Mouse (Mus musculus): ENCODE measurements at regions not wholly inside any gene's neighbourhood (a gene's known extent, or its start where the extent isn't known, plus 50 kb on each side); places are given as distances from the start of the nearest gene placed in this dataset.
A peak's percentile ranks its signal among the peaks of the same experiment; 100 is the strongest.
"Not testable (repeated sequence)": the region's sequence is repeated elsewhere in the genome, so short reads cannot be mapped to it uniquely, and the experiment has no call there.

DNA sequence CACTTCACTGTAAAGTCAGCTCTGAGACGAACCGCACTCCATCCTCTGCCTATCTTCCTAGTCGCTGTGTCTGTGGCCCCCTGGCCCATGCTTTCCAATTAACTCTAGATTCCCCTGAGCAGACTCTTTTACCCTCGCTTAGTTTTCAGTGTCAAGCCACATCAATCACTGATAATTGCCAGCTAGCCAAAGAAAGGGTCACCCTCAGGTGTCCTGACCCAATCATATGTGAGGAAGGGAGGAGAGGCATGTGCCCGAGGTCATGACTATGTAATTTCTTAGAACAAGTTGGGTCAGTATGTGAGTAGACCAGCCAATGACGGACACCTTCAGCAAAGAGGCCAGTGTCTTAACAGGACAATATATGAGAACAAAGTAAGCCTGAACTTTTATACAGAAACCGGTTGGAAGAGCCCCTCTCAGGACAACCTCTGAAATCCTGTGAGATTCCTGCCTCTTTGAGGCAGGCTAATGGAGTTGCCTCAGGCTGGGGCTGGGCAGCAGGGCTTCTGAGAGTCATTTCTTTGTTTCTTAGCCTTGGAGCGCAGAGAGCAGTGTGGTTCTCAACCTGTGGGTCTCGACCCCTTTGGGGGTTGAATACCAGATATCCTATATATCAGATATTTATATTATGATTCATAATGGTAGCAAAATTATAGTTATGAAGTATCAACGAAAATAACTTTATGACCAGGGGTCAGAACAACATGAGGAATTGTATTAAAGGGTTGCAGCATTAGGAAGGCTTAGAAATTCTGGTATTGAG is 128.6 kb downstream of the Zfp36l1 start:
- Histone ChIP-seq H3K27me3 (replicated peaks) (no peaks in the 10 kb centered on the region), H3K4me1 (replicated peaks) (peaks cover 43% of the 10 kb centered on the region), H3K27ac (peak overlapping the region; percentile 45; the same call in 1 of the 2 replicates), H3K9ac (no peak overlapping the region), H3K36me3 (no peaks in the 10 kb centered on the region), H3K4me3 (replicated peaks) (no peak overlapping the region), H3K9me3 (no peaks in the 10 kb centered on the region), H3K4me2 (replicated peaks) (no peak overlapping the region)
- ATAC-seq: no peak
- 61% methylated on average over 10 of the region's 10 CpGs for WGBS

DNA sequence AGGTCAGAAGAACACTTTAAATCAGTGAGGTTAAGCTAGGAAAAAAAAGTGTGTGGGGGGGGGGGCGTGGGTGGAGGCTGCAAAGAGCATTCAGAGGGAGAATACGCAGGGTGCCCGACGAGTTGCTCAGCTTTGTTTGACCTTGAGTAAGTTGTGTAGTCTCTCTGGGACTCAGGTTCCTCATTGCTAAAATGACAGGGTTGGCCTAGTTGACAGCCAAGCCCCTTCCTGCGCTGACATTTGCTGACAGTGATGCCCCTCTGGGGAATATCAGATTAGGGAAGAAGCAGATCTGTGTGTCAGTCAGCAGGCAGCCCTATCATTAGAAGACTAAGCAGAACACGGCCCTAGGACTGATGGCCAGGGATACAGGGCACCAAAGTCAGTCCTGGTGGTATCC is 129.6 kb downstream of the Zfp36l1 start:
- H3K27ac ChIP-seq: no peak overlapping the region

DNA sequence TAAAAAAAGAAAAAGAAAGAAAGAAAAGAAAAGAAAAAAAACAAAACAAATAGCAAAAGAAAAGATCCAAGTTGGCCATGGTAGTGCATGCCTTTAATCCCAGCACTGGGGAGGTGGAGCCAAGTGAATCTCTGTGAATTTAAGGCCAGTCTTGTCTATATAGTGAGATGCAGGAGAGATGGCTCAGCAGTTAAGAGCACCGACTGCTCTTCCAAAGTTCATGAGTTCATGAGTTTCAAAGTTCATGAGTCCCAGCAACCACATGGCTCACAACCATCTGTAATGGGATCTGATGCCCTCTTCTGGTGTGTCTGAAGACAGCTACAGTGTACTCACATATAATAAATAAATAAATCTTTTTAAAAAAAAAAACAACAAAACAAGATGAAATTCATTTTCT is 130.3 kb downstream of the Zfp36l1 start:
- ATAC-seq; H3K9me3 ChIP-seq; H3K36me3 ChIP-seq; H3K4me3 ChIP-seq (replicated peaks); H3K27ac ChIP-seq; H3K4me2 ChIP-seq (replicated peaks); H3K9ac ChIP-seq; H3K27me3 ChIP-seq (replicated peaks): not testable (repeated sequence)
- 58% methylated on average over 1 of the region's 1 CpGs for WGBS
- peaks cover 35% of the 10 kb centered on the region for H3K4me1 ChIP-seq (replicated peaks)

More for the DNA sequence above, 129.6 kb downstream of the Zfp36l1 start:
- no peak overlapping the region for H3K9ac ChIP-seq
- no peaks in the 10 kb centered on the region for H3K36me3 ChIP-seq
- 60% methylated on average over 6 of the region's 6 CpGs for WGBS
- no peak overlapping the region for H3K4me3 ChIP-seq (replicated peaks)
- H3K4me2 ChIP-seq (replicated peaks): no peak overlapping the region
- H3K27me3 ChIP-seq (replicated peaks): no peaks in the 10 kb centered on the region
- H3K4me1 ChIP-seq (replicated peaks): peaks cover 35% of the 10 kb centered on the region
- no peak for ATAC-seq
- H3K9me3 ChIP-seq: no peaks in the 10 kb centered on the region

DNA sequence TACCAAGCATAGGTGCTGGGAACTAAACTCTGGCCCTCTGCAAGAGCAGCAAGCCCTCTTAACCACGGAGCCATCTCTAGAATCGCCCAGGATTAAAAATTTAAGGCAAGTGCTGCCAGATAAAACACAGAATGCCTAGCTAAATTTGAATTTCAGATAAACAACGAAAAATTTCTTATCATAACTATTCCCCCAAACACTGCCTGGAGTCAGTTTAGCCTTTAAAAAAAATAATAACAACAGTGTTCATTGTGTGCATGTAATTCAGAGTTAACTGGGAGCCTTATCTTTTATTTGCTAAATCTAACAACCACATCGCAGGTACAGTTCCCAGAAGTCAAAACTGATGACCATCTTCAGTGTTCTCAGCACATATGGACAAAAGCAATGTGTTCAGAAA is 132.1 kb downstream of the Zfp36l1 start:
- Histone ChIP-seq H3K36me3 (no peaks in the 10 kb centered on the region), H3K4me3 (replicated peaks) (no peak overlapping the region), H3K9ac (no peak overlapping the region), H3K27me3 (replicated peaks) (no peaks in the 10 kb centered on the region), H3K4me2 (replicated peaks) (no peak overlapping the region), H3K9me3 (no peaks in the 10 kb centered on the region), H3K27ac (no peak overlapping the region), H3K4me1 (replicated peaks) (peaks cover 20% of the 10 kb centered on the region; the same call in 1 of the 2 replicates)
- no peak for ATAC-seq
- WGBS: 65% methylated on average over 4 of the region's 4 CpGs

DNA sequence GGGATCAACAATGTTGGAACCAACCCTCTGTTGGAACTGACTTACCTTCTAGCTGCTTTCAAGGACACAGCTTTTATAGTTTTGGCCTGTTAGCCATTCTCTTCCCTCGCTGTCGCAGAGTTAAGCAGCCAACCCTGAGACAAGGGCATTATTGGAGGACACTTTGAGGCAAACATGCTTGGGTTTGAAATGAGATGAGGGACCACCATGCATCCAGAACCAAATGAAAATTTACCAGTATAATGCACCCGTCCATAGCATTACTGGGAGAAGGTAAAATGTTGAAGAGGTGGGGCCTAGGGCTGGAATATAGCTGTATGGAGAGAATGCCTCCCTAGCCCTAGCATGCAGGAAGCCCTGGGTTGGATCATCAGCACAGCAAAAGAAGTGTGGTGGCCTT is 135.7 kb downstream of the Zfp36l1 start:
- no peak overlapping the region for H3K4me3 ChIP-seq (replicated peaks)
- H3K27me3 ChIP-seq (replicated peaks): no peaks in the 10 kb centered on the region
- H3K9me3 ChIP-seq: no peaks in the 10 kb centered on the region
- no peak overlapping the region for H3K27ac ChIP-seq
- WGBS: 98% methylated on average over 3 of the region's 3 CpGs
- no peak for ATAC-seq
- H3K4me1 ChIP-seq (replicated peaks): peaks cover 18% of the 10 kb centered on the region
- H3K9ac ChIP-seq: no peak overlapping the region
- no peak overlapping the region for H3K4me2 ChIP-seq (replicated peaks)
- H3K36me3 ChIP-seq: no peaks in the 10 kb centered on the region

DNA sequence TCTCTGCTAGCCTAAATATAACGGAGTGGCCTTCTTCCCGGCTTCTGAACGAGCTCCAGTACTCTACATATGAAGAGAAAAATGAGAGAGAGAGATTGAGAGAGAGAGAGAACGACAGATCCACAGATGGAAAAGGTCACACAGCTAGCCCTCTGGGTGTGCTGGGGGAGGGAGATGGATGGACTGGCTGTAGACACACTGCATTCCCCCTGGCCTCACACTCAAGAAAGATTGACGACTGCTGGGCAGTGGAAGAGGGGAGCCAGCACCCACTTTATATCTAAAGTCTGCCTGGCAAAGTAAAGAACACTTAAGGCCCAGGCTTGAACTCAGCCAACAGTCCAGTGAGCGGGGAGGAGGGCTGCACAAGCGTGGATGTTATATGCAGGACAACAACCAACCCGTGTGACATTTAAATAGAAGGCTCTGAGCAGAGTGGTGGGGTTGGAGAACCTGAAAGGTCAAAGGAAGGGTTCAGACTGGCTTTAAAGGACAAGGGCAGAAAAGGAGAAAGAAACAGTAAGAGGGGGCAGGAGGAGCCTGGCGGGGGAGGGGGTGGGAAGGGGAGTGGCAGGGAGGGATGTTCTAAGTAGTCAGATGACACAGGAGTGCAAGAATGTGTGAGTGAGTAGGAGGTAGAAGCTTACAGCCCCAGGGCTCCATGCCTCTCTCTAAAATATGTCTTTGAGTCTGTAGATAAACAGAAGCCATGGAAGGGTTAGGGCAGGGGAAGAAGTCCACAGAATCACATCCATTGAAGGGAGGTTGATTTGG is 137.2 kb downstream of the Zfp36l1 start:
- no peak overlapping the region for H3K9ac ChIP-seq
- WGBS: 41% methylated on average over 9 of the region's 9 CpGs
- H3K4me3 ChIP-seq (replicated peaks): no peak overlapping the region

DNA sequence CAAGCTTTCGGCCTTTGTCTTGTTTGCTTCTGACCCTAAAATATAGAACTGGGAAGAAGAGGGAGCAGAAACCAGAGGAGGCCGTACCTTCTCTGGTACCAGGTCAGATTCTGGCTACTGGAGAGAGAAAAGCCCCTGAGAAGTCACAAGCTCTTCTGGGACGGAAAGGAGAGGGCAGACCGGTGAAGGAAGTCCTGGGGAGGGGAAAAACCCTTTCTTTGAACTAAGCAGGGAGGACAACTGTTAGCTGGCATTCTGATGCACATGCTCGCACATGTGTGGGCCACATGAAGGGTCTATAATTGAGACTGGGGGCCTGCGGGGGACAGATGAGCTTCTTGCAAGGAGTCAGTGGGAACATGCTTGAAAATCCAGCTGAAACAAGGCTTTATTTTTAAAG is 137.8 kb downstream of the Zfp36l1 start:
- peaks cover 34% of the 10 kb centered on the region for H3K4me1 ChIP-seq (replicated peaks)
- no peak overlapping the region for H3K4me2 ChIP-seq (replicated peaks)
- no peak for ATAC-seq
- no peaks in the 10 kb centered on the region for H3K9me3 ChIP-seq
- no peak overlapping the region for H3K4me3 ChIP-seq (replicated peaks)
- H3K27me3 ChIP-seq (replicated peaks): no peaks in the 10 kb centered on the region
- 65% methylated on average over 6 of the region's 6 CpGs for WGBS
- H3K27ac ChIP-seq: peak overlapping the region; percentile 78
- H3K9ac ChIP-seq: no peak overlapping the region
- no peaks in the 10 kb centered on the region for H3K36me3 ChIP-seq

More for the DNA sequence above, 137.2 kb downstream of the Zfp36l1 start:
- Histone ChIP-seq H3K4me2 (replicated peaks) (no peak overlapping the region), H3K9me3 (no peaks in the 10 kb centered on the region), H3K27ac (peak overlapping the region; percentile 78), H3K36me3 (no peaks in the 10 kb centered on the region), H3K4me1 (replicated peaks) (peaks cover 28% of the 10 kb centered on the region), H3K27me3 (replicated peaks) (no peaks in the 10 kb centered on the region)
- peak; percentile 37; the same call in 1 of the 2 replicates for ATAC-seq

DNA sequence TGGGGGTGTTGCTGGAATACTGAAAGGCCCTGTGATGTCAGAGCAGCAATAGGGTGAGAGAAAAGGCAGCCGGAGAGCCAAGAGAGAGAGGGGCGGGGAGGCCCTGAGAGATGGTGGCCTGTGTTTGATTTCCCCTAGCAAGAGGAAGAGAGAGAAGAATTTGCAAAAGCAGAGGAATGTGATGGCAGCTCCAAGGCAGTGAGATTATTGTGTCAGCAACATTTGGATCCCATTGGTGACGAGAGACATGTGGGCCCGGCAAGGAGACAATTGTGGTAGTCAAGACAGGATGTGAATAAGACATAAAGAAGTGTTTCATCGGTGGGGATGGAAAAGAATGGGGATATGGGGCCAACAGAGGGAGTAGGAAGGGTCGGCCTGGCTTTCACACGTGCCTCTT is 138.3 kb downstream of the Zfp36l1 start:
- Histone ChIP-seq H3K4me1 (replicated peaks) (peaks cover 37% of the 10 kb centered on the region), H3K9me3 (no peaks in the 10 kb centered on the region), H3K27ac (peak overlapping the region; percentile 78), H3K4me2 (replicated peaks) (no peak overlapping the region), H3K36me3 (no peaks in the 10 kb centered on the region), H3K9ac (no peak overlapping the region), H3K27me3 (replicated peaks) (no peaks in the 10 kb centered on the region), H3K4me3 (replicated peaks) (no peak overlapping the region)
- WGBS: 44% methylated on average over 7 of the region's 7 CpGs
- ATAC-seq: no peak

DNA sequence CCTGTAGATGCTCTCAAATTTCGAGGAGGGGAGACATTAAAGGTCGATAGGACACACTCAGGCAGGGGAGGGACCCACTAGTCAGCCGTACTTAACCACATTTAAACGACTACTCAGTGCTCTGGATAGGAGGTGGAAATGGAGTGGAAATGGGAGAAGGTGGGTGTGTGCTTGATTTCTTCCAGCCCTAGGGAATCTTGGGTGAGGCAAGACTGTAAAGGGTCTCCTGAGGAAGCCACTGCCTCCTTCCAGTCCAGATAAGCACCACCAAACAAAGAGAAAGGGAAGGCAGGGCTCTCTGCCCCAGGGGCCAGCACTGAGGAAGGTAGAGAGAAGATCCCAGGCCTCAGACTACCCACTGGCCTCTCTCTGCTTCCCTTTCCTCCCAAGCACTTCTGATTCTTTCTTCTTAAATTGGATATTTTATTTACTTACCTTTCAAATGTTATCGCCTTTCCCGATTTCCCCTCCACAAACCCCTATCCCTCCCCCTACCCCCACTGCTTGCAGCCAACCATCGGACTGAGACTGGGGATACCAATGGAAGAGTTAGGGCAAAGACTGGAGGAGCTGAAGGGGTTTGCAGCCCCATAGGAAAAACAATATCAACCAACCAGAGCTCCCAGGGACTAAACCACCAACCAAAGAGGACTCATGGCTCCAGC is 139.1 kb downstream of the Zfp36l1 start:
- H3K27ac ChIP-seq: peak overlapping the region; percentile 78
- H3K4me2 ChIP-seq (replicated peaks): no peak overlapping the region
- H3K4me1 ChIP-seq (replicated peaks): peaks cover 41% of the 10 kb centered on the region
- no peak overlapping the region for H3K4me3 ChIP-seq (replicated peaks)
- H3K36me3 ChIP-seq: no peaks in the 10 kb centered on the region
- no peaks in the 10 kb centered on the region for H3K9me3 ChIP-seq
- H3K27me3 ChIP-seq (replicated peaks): no peaks in the 10 kb centered on the region
- no peak for ATAC-seq
- 74% methylated on average over 7 of the region's 7 CpGs for WGBS
- H3K9ac ChIP-seq: no peak overlapping the region

DNA sequence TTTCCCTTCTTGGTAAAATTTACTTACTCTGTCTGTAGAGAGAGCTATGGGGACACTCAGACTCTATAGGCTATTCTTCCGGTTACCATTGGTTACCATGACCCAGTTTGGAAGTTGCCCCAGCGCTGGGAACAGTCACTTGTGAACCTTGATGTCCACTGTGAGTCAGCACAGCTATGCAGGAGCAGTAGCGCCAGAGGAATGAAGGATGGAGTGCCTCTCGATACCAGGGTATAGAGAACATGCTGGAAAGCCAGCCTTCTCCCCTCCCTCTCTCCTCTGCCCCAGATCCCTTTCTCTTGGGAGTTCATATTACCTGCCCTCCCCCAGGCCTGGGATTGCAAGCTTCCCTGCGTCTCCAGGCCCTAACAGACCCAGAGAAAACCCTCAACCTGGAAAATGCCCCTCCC is 141.8 kb downstream of the Zfp36l1 start:
- Histone ChIP-seq H3K9ac (no peak overlapping the region), H3K4me1 (replicated peaks) (peaks cover 50% of the 10 kb centered on the region), H3K4me2 (replicated peaks) (no peak overlapping the region), H3K9me3 (no peaks in the 10 kb centered on the region), H3K36me3 (no peaks in the 10 kb centered on the region), H3K27ac (peak overlapping the region; percentile 89), H3K4me3 (replicated peaks) (no peak overlapping the region), H3K27me3 (replicated peaks) (no peaks in the 10 kb centered on the region)
- ATAC-seq: no peak
- 61% methylated on average over 5 of the region's 5 CpGs for WGBS

DNA sequence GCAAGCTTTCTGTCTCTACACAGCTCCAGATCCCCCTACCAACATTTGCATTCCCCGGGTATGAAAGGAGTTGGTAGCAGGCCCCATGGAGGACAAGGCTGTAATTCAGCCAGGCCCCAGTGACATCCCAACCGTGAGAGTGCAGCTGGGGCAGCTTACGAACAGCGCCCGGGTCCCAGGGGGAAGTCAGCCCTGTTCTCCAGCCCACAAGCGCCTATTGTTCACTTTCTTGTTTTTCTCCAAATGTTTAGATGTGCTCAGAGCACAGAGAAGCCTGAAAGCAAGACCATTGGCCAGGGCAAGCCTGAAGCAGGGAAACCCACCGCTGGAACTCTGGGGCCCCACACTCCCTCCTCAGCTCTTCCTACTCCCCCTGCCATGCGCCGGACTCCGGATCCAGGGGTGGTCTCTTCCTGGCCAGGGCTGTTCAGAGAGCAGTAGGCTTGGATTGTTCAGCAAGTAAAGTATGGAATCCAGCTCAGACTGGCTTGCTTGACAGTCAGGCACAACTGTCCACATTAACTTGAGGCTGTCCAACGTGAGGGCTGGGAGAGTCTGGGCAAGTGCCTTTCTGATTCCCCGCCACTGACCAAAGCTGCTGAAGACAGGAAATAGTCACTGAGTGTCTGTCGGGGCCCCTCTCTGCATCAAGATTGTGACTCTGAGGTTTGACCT is 142.4 kb downstream of the Zfp36l1 start:
- Histone ChIP-seq H3K4me1 (replicated peaks) (peaks cover 52% of the 10 kb centered on the region), H3K27me3 (replicated peaks) (no peaks in the 10 kb centered on the region), H3K9ac (peak overlapping the region; percentile 12; the same call in 1 of the 2 replicates), H3K36me3 (no peaks in the 10 kb centered on the region), H3K9me3 (no peaks in the 10 kb centered on the region), H3K4me2 (replicated peaks) (no peak overlapping the region), H3K4me3 (replicated peaks) (no peak overlapping the region), H3K27ac (peak overlapping the region; percentile 89)
- 27% methylated on average over 13 of the region's 13 CpGs for WGBS
- ATAC-seq: peak; percentile 37; the same call in 1 of the 2 replicates
